Mouse (Mus musculus) intestine, embryonic 14.5 days (tissue): ENCODE data around the gene Zfp810. TPM values are rescaled to one million over a fixed set of nuclear protein-coding genes. Genes with fewer than 3 reads are reported as not detected.
"Not testable (repeated sequence)": the region's sequence is repeated elsewhere in the genome, so short reads cannot be mapped to it uniquely, and the experiment has no call there.

Experiments used
- ATAC-seq: fragments of 200-750 bp; cut with Nextera tagmentation; replicated peaks from 2 replicates; pipeline ENCODE4 v1.8.0; 2017; ENCODE audit warnings: low read depth, moderate number of reproducible peaks, moderate TSS enrichment, moderate library complexity; ENCODE audit not compliant: low FRiP score, low TSS enrichment
- DNase-seq: peaks from one replicate; pipeline ENCODE4 v3.0.0-alpha.2; 2018; ENCODE audit warnings: low spot score
- H3K27ac ChIP-seq: fragments of 300-500 bp; sonication (generic); 2 replicates; pipeline ENCODE4 v1.5.1; 2014; ENCODE audit warnings: low read depth, mild to moderate bottlenecking, control low read depth
- H3K27me3 ChIP-seq: fragments of 300-500 bp; sonication (generic); replicated peaks from 2 replicates; pipeline ENCODE4 v1.6.1; 2014; ENCODE audit warnings: low read length, control low read depth; ENCODE audit not compliant: control insufficient read depth, insufficient read depth
- H3K36me3 ChIP-seq: fragments of 300-500 bp; sonication (generic); 2 replicates; pipeline ENCODE4 v1.6.1; 2014; ENCODE audit warnings: low read length, control low read depth; ENCODE audit not compliant: control insufficient read depth, insufficient read depth
- H3K4me1 ChIP-seq: fragments of 300-500 bp; sonication (generic); replicated peaks from 2 replicates; pipeline ENCODE4 v1.6.1; 2014; ENCODE audit warnings: low read length, control low read depth, mixed read lengths; ENCODE audit not compliant: control insufficient read depth, insufficient read depth
- H3K4me2 ChIP-seq: fragments of 300-500 bp; sonication (generic); 2 replicates; pipeline ENCODE4 v1.6.1; 2014; ENCODE audit warnings: low read length
- H3K4me3 ChIP-seq: fragments of 300-500 bp; sonication (generic); 2 replicates; pipeline ENCODE4 v1.5.1; 2014; ENCODE audit warnings: low read depth, low read length, control low read depth, mixed read lengths
- H3K9ac ChIP-seq: fragments of 300-500 bp; sonication (generic); 2 replicates; pipeline ENCODE4 v1.6.1; 2014; ENCODE audit warnings: mild to moderate bottlenecking, low read length
- H3K9me3 ChIP-seq: fragments of 300-500 bp; sonication (generic); 2 replicates; pipeline ENCODE4 v1.6.1; 2016; ENCODE audit warnings: low read length, control low read depth; ENCODE audit not compliant: control insufficient read depth
- WGBS: fragments of 180-500 bp; shearing (Covaris S2); extraction: QIAGEN DNeasy Blood & Tissue Kit; methylation state at CpG from one replicate; pipeline ENCODE4 v1.1.7; 2014; 5-methylcytosine and 5-hydroxymethylcytosine counted together
- polyA plus RNA-seq: library from polyadenylated mRNA; unstranded; fragments of >200 nt; fragmentation: Nextera tagmentation; extraction: Ambion mirVana; gene quantifications from 2 replicates; pipeline ENCODE4 v1.2.1, GENCODE M21; 2014

Zfp810 gene
- polyA plus RNA-seq, 1 experiment from 2014 or later = 19.0 TPM

DNA sequence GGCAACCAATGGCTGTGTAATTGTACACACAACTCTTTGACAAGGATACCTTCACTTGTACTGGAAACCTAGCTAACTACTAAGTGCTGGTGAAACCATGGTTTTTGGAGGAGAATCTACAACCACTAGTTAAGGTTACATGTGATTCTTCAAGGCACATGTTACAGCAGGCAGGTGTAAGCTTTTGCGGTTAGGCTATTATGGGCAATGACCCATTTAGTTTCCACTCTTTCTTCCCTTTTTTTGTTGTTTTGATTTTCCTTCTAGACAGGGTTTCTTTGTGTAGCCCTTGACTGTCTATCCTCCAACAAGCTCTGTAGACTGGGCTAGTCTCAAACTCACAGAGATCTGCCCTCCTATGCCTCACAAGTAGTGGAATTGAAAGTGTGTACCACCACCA, 17.1 kb upstream of the Zfp810 start:
- Histone ChIP-seq H3K9ac (no peak overlapping the region), H3K36me3 (no peaks in the 10 kb centered on the region), H3K4me3 (no peak overlapping the region), H3K27me3 (no peaks in the 10 kb centered on the region), H3K4me1 (peaks cover 4% of the 10 kb centered on the region; the same call in 1 of the 2 replicates), H3K4me2 (no peak overlapping the region), H3K27ac (no peak overlapping the region), H3K9me3 (no peaks in the 10 kb centered on the region)
- ATAC-seq (no peak), DNase-seq (no peak)
- WGBS = 96% methylated on average over 1 of the region's 1 CpGs

DNA sequence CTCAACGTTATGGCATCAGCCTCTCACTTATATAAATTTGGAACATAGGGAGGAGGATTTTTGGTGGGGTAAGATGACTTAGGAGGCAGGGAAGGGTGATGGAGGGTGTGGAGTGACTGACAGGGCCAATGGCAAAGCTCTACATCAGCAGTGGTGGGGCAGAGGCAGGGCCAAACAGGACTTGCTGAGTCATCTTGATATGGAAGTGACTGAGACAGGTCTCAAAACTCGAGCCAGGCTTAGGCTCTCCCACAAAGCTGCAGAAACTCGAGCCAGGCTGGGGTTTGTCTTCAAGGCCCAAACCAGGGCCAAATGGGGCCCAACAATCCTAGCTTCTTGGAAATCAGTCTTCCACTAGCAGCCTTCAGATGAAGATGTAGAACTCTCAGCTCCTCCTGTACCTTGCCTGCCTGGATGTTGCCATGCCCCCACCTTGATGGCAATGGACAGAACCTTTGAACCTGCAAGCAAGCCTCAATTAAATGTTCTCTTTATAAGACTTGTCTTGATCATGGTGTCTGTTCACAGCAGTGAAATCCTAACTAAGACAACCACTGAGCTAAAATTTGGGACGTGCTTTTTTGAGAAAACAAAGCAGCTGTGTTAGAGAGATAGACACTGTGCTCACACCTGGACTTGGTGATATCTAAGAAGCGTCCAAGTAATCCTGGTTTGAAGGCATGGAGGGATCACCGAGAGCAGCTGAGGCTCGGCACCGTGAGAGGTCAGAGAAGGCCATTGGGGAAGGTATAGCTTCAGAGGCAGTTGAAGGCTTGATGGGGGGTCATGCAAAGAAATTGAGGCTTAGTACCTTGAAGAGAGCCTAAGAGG, 15.1 kb upstream of the Zfp810 start:
- Histone ChIP-seq H3K27ac (no peak overlapping the region), H3K4me1 (peaks cover 4% of the 10 kb centered on the region; the same call in 1 of the 2 replicates), H3K36me3 (no peaks in the 10 kb centered on the region), H3K9me3 (0 out of 2 replicates have a peak, but pooled peaks cover 3% of the 10 kb centered on the region), H3K4me3 (no peak overlapping the region), H3K4me2 (no peak overlapping the region), H3K9ac (no peak overlapping the region), H3K27me3 (no peaks in the 10 kb centered on the region)
- WGBS = 74% methylated on average over 8 of the region's 8 CpGs
- no peak for ATAC-seq
- no peak for DNase-seq

DNA sequence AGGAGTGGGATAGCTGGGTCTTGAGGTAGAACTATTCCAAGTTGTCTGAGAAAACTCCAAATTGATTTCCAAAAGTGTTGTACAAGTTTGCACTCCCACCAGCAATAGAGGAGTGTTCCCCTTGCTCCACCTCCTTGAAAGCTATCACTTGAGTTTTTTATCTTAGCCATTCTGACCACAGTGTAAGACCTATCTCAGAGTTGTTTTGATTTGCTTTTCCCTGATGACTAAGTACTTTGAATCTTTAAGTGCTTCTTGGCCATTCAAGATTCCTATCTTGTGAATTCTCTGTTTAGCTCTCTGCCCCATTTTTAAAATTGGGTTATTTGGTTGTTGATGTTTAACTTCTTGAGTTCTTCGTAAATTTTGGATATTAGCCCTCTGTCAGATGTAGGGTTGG, 11.7 kb upstream of the Zfp810 start:
- H3K4me3 ChIP-seq = no peak overlapping the region
- H3K27ac ChIP-seq = no peak overlapping the region
- WGBS = 87% methylated on average over 1 of the region's 1 CpGs
- H3K27me3 ChIP-seq = no peaks in the 10 kb centered on the region
- no peaks in the 10 kb centered on the region for H3K4me1 ChIP-seq
- H3K36me3 ChIP-seq = no peaks in the 10 kb centered on the region
- ATAC-seq (no peak), DNase-seq (no peak)
- H3K4me2 ChIP-seq = no peak overlapping the region
- no peak overlapping the region for H3K9ac ChIP-seq
- 0 out of 2 replicates have a peak, but pooled peaks cover 3% of the 10 kb centered on the region for H3K9me3 ChIP-seq

DNA sequence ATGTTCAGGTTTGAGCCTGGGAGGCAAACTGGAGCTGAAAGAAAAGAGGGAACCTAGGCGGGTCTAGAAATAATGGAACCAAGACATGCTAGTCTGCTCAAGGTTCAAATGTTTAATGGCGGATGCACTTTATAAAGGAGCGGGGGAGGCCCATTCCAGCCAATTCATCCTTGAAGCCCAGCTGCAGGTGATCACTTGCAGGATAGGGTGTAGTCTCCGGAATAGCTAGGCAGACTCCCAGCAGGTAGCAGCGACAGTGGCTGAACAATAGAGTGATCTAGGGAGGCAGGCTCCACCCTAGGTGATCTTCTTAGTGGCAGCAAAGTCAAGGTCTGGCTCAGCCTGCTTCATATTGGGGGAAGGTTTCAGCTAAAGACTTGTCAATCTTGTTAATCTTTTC, 8.6 kb upstream of the Zfp810 start:
- not testable (repeated sequence) for H3K9me3 ChIP-seq, H3K27ac ChIP-seq, H3K27me3 ChIP-seq, ATAC-seq, H3K4me2 ChIP-seq, H3K36me3 ChIP-seq, DNase-seq, H3K9ac ChIP-seq, H3K4me3 ChIP-seq, H3K4me1 ChIP-seq
- 73% methylated on average over 5 of the region's 5 CpGs for WGBS

DNA sequence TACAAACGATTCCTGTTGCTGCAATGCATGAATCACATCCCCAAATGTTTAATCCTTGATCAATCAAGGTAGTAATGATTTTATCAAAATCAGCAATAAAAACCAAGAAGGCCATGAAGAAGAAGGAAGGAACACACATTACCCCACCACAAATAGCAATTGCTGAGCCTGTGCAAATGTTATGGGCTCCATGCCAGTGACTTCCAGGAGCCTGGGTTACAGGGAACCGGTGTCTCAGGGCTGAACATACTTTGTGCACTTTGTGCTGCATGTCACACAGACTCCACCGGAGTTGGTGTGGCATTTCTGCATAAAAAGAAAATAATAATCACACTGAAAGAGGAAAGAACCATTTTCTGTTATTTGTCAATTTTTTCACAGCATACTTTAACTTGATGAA, 6.6 kb upstream of the Zfp810 start:
- no peaks in the 10 kb centered on the region for H3K36me3 ChIP-seq
- ATAC-seq = no peak

DNA sequence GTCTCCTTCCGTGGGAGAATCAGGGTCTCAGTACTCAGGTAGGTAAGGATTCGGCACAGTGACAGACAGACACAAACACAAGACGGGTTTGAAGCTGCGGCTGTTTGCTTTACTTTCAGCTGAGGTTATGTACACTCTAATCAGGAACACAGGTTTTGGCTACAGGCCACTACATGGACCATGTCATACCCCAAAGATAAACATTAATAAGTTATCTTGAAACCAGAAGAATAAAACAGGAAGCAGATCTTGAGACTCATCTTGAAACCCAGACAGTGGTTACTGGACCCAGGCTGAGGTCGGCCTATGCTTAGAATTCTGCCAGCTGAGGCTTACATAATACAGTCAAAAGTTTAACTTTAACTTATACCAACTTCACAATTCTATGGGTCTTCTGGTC, 5.8 kb upstream of the Zfp810 start:
- H3K9me3 ChIP-seq = 0 out of 2 replicates have a peak, but pooled peaks cover 2% of the 10 kb centered on the region
- WGBS = 65% methylated on average over 5 of the region's 5 CpGs
- no peaks in the 10 kb centered on the region for H3K36me3 ChIP-seq
- H3K9ac ChIP-seq = no peak overlapping the region
- no peaks in the 10 kb centered on the region for H3K27me3 ChIP-seq
- ATAC-seq = no peak
- no peak for DNase-seq
- H3K4me3 ChIP-seq = no peak overlapping the region
- no peaks in the 10 kb centered on the region for H3K4me1 ChIP-seq
- no peak overlapping the region for H3K27ac ChIP-seq
- no peak overlapping the region for H3K4me2 ChIP-seq

More for the DNA sequence above, 6.6 kb upstream of the Zfp810 start:
- no peak overlapping the region for H3K27ac ChIP-seq
- H3K4me3 ChIP-seq = no peak overlapping the region
- no peak overlapping the region for H3K9ac ChIP-seq
- WGBS = 85% methylated on average over 3 of the region's 3 CpGs
- DNase-seq = no peak
- H3K27me3 ChIP-seq = no peaks in the 10 kb centered on the region
- H3K4me2 ChIP-seq = no peak overlapping the region
- H3K9me3 ChIP-seq = 0 out of 2 replicates have a peak, but pooled peaks cover 3% of the 10 kb centered on the region
- H3K4me1 ChIP-seq = no peaks in the 10 kb centered on the region

DNA sequence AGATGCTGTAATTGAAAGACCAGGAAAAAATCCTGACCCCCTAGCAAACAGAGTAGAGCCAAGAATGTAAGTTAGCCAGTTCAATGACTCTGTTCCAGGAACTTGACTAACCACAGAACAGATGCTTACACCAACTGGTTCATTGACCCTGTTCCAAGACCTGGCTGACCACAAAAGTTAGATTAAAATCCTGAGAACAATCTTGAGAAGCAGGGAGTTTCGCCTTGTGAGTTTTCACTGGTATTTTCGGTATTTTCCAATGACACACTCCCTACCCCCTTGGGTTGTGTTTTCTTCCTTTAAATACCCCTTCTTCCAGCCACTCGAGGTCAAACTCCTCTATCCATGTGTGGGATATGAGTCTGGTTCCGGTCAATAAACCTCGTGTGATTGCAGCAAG, 2.2 kb upstream of the Zfp810 start:
- no peak overlapping the region for H3K4me2 ChIP-seq
- ATAC-seq = no peak
- 93% methylated on average over 5 of the region's 5 CpGs for WGBS

DNA sequence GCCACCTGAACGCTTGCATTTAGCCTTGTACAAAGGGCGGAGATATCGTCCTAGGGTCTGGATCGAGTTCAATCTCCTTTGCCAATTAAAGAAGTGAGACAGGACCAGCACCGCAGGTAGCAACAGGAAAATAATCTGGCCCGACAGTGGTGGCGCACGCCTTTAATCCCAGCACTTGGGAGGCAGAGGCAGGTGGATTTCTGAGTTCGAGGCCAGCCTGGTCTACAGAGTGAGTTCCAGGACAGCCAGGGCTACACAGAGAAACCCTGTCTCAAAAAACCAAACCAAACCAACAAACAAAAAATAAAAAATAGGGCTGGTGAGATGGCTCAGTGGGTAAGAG, 443 bp upstream of the Zfp810 start:
- H3K9me3 ChIP-seq, H3K27me3 ChIP-seq, ATAC-seq, DNase-seq, H3K4me1 ChIP-seq: not testable (repeated sequence)
- peaks cover 25% of the 10 kb centered on the region for H3K36me3 ChIP-seq
- H3K27ac ChIP-seq = peak overlapping the region; percentile 54; the same call in 1 of the 2 replicates
- WGBS = 18% methylated on average over 9 of the region's 9 CpGs
- H3K4me3 ChIP-seq = peak overlapping the region; percentile 60
- H3K9ac ChIP-seq = peak overlapping the region; percentile 87
- H3K4me2 ChIP-seq = peak overlapping the region; percentile 54

More for the DNA sequence above, 2.2 kb upstream of the Zfp810 start:
- Histone ChIP-seq H3K27me3 (no peaks in the 10 kb centered on the region), H3K4me3 (no peak overlapping the region), H3K36me3 (peaks cover 7% of the 10 kb centered on the region), H3K9me3 (no peaks in the 10 kb centered on the region), H3K4me1 (peaks cover 7% of the 10 kb centered on the region), H3K27ac (no peak overlapping the region), H3K9ac (no peak overlapping the region)
- DNase-seq = no peak

DNA sequence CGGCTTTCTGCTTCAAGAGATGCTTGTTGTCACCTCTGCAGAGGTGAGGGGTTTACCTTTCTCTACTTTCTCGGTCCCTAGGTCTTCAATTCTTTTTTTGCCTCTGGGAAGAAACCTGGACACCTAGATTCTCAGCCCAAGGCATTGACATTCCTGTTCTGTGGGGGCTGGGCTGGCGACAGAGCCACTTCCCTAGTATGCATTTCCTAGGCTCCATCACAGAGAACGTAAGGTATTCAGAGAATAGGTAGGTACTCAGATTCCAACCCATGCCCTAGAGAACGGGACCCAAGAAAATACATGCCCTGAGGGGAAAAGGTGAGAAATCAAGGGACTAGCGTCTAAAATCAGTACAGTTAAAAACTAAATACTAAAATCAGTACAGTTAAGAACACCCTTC, 722 bp downstream of the Zfp810 start:
- no peaks in the 10 kb centered on the region for H3K27me3 ChIP-seq
- H3K9me3 ChIP-seq = no peaks in the 10 kb centered on the region
- peak overlapping the region; percentile 60 for H3K4me3 ChIP-seq
- DNase-seq (no peak), ATAC-seq (no peak)
- H3K9ac ChIP-seq = peak overlapping the region; percentile 87
- H3K4me1 ChIP-seq = peaks cover 7% of the 10 kb centered on the region
- H3K27ac ChIP-seq = peak overlapping the region; percentile 66; the same call in 1 of the 2 replicates
- WGBS = 13% methylated on average over 6 of the region's 6 CpGs
- peak overlapping the region; percentile 78 for H3K4me2 ChIP-seq
- peaks cover 32% of the 10 kb centered on the region for H3K36me3 ChIP-seq
